ENCODE assay signal across 29 mouse cellular contexts in genomic region chr14:41146922-41147321, GRCm38 (mm10). TPM values are rescaled to one million over a fixed set of nuclear protein-coding genes. Genes with fewer than 3 reads are reported as not detected.
A peak's percentile ranks its signal among the peaks of the same experiment; 100 is the strongest.
DNase-seq lines count a peak whose midpoint lies in the region; ATAC-seq and TF ChIP-seq lines count a peak whose summit lies in the region.
"Had no signal": no experiment of that assay in that cellular context is flagged by ENCODE, and none has a peak within 500 bp of the region (broad histone marks: within the 10 kb centered on the region; RNA-seq: fewer than 3 reads in every experiment).

No protein-coding gene starts in this region.

- no peaks in the 10 kb centered on the region for H3K27me3 ChIP-seq in lung, postnatal 0 days (replicated peaks; ENCODE audit: insufficient read depth, low read length)
- no peaks in the 10 kb centered on the region for H3K27me3 ChIP-seq in intestine, embryonic 16.5 days (replicated peaks; ENCODE audit: control insufficient read depth, insufficient read depth, low read length)
- H3K27me3 ChIP-seq: forebrain, embryonic 13.5 days; heart, embryonic 13.5 days; hindbrain, embryonic 12.5 days; hindbrain, embryonic 15.5 days had no signal

- no peaks in the 10 kb centered on the region; the same call in 1 of the 2 replicates for H3K4me1 ChIP-seq in lung, postnatal 0 days (ENCODE audit: insufficient read depth, low read depth, low read length)
- no peaks in the 10 kb centered on the region for H3K4me1 ChIP-seq in intestine, embryonic 16.5 days (ENCODE audit: control insufficient read depth, insufficient read depth, low read length)
- H3K4me1 ChIP-seq: forebrain, embryonic 10.5 days; forebrain, embryonic 13.5 days; heart, embryonic 10.5 days; hindbrain, embryonic 12.5 days; hindbrain, embryonic 15.5 days had no signal

- no peak for TF ChIP-seq CTCF in lung, postnatal 0 days (IDR thresholded peaks at IDR 0.05)

- H3K9me3 ChIP-seq in lung, postnatal 0 days (ENCODE audit: low read length) = no peaks in the 10 kb centered on the region
- H3K9me3 ChIP-seq in intestine, embryonic 16.5 days (ENCODE audit: control insufficient read depth, low read length) = no peaks in the 10 kb centered on the region
- H3K9me3 ChIP-seq: forebrain, embryonic 10.5 days; forebrain, embryonic 13.5 days; heart, embryonic 10.5 days; heart, embryonic 13.5 days; hindbrain, embryonic 12.5 days; hindbrain, embryonic 15.5 days had no signal

- peak; percentile 66 to 80 for DNase-seq in lung, adult 18-20 months
- no peak for DNase-seq in lung, postnatal 14 days
- DNase-seq in lung, postnatal 0 days (ENCODE audit: low spot score) = peak; percentile 32
- DNase-seq in lung, postnatal 36 days = peak; percentile 82
- DNase-seq in heart, postnatal 25 days (ENCODE audit: low spot score) = no peak
- DNase-seq: adrenal gland, adult 8-10 months; adrenal gland, postnatal 36 days; cerebellum, adult 18-20 months; cerebellum, adult 9-10 months; gastrocnemius, postnatal 10 days; gastrocnemius, postnatal 36 days; heart, adult 2 months; heart, postnatal 14 days had no signal

- H3K27ac ChIP-seq in lung, postnatal 0 days (ENCODE audit: low read length) = peak overlapping the region; percentile 69
- H3K27ac ChIP-seq in intestine, embryonic 16.5 days (ENCODE audit: low read length) = no peak overlapping the region
- H3K27ac ChIP-seq: forebrain, embryonic 10.5 days; forebrain, embryonic 13.5 days; heart, adult 2 months; heart, embryonic 10.5 days; heart, embryonic 13.5 days; hindbrain, embryonic 12.5 days; hindbrain, embryonic 15.5 days had no signal

- peak; percentile 77 for TF ChIP-seq EP300 in lung, postnatal 0 days (IDR thresholded peaks at IDR 0.05)

- intact Hi-C loops in heart, postnatal 25 days (cut with DNase I) = no loop called here

- H3K36me3 ChIP-seq in lung, postnatal 0 days (ENCODE audit: insufficient read depth, low read length) = no peaks in the 10 kb centered on the region
- no peaks in the 10 kb centered on the region for H3K36me3 ChIP-seq in intestine, embryonic 16.5 days (ENCODE audit: control insufficient read depth, insufficient read depth, low read length)
- H3K36me3 ChIP-seq: forebrain, embryonic 10.5 days; heart, embryonic 10.5 days; heart, embryonic 13.5 days; hindbrain, embryonic 12.5 days; hindbrain, embryonic 15.5 days had no signal

- WGBS in lung, postnatal 0 days = 28% methylated on average over 3 of the region's 3 CpGs
- WGBS in intestine, embryonic 16.5 days = 80% methylated on average over 3 of the region's 3 CpGs

- H3K4me3 ChIP-seq in lung, postnatal 0 days (ENCODE audit: low read depth, low read length) = no peak overlapping the region
- no peak overlapping the region for H3K4me3 ChIP-seq in intestine, embryonic 16.5 days (ENCODE audit: low read length)
- H3K4me3 ChIP-seq: forebrain, embryonic 10.5 days; forebrain, embryonic 13.5 days; heart, adult 2 months; heart, embryonic 10.5 days; heart, embryonic 13.5 days; hindbrain, embryonic 12.5 days; hindbrain, embryonic 15.5 days had no signal

- H3K4me2 ChIP-seq in lung, postnatal 0 days (replicated peaks; ENCODE audit: low read depth, low read length) = no peak overlapping the region
- H3K4me2 ChIP-seq in intestine, embryonic 16.5 days (ENCODE audit: low read depth, low read length) = no peak overlapping the region
- H3K4me2 ChIP-seq: forebrain, embryonic 13.5 days; heart, embryonic 13.5 days; hindbrain, embryonic 12.5 days; hindbrain, embryonic 15.5 days had no signal

- peak; percentile 71 for ATAC-seq in lung, postnatal 0 days
- no peak for ATAC-seq in intestine, embryonic 16.5 days
- ATAC-seq: activated CD4-positive, CD25-positive, alpha-beta regulatory T cell, adult 4 months; forebrain, embryonic 13.5 days; forebrain, embryonic 16.5 days had no signal

- H3K9ac ChIP-seq in lung, postnatal 0 days (replicated peaks; ENCODE audit: low read depth) = no peak overlapping the region
- H3K9ac ChIP-seq in intestine, embryonic 16.5 days (ENCODE audit: low read depth, low read length) = no peak overlapping the region
- H3K9ac ChIP-seq: forebrain, embryonic 13.5 days; heart, embryonic 13.5 days; hindbrain, embryonic 12.5 days; hindbrain, embryonic 15.5 days had no signal

RNA-seq across cellular contexts. Expression of gene Mbl1, which starts 4.3 kb away (rescaled TPM):
- polyA plus RNA-seq in lung, postnatal 0 days (2015; fragmentation: Nextera tagmentation; extraction: Ambion mirVana) = 0.76 and 1.3 TPM in 2 replicates
- total RNA-seq in heart, postnatal 25 days (2021) = not detected
- 0.21 and 0.98 TPM in 2 replicates for polyA plus RNA-seq in intestine, embryonic 16.5 days (2015; fragmentation: Nextera tagmentation; extraction: Ambion mirVana)
- total RNA-seq: adrenal gland, adult 8-10 months; ES-E14; gastrocnemius, adult 18-20 months; gastrocnemius, postnatal 36 days; granulocyte monocyte progenitor cell, adult 5-6 weeks; heart, adult 2 months; heart, postnatal 14 days; hematopoietic stem cell, adult 5-6 weeks had no signal
- polyA plus RNA-seq: activated CD4-positive, CD25-positive, alpha-beta regulatory T cell, adult 4 months; embryonic facial prominence, embryonic 11.5 days; embryonic facial prominence, embryonic 14.5 days; forebrain, embryonic 10.5 days; forebrain, embryonic 13.5 days; forebrain, embryonic 16.5 days; heart, adult 2 months; heart, embryonic 13.5 days; heart, embryonic 16.5 days; hindbrain, embryonic 12.5 days; hindbrain, embryonic 15.5 days had no signal

RNA-seq across cellular contexts. Expression of gene Sftpa1, which starts 15.3 kb away (rescaled TPM):
- polyA plus RNA-seq in lung, postnatal 0 days (2015; fragmentation: Nextera tagmentation; extraction: Ambion mirVana) = 4,795 and 4,929 TPM in 2 replicates
- total RNA-seq in heart, postnatal 25 days (2021) = under 1 TPM in 1 of 2 experiments, not detected in 1; 0.64 TPM
- not detected in 2 replicates for polyA plus RNA-seq in intestine, embryonic 16.5 days (2015; fragmentation: Nextera tagmentation; extraction: Ambion mirVana)
- total RNA-seq: ES-E14; gastrocnemius, adult 18-20 months; gastrocnemius, postnatal 10 days; gastrocnemius, postnatal 36 days; granulocyte monocyte progenitor cell, adult 5-6 weeks; heart, adult 2 months; hematopoietic stem cell, adult 5-6 weeks had no signal
- polyA plus RNA-seq: activated CD4-positive, CD25-positive, alpha-beta regulatory T cell, adult 4 months; embryonic facial prominence, embryonic 11.5 days; embryonic facial prominence, embryonic 14.5 days; forebrain, embryonic 10.5 days; forebrain, embryonic 13.5 days; forebrain, embryonic 16.5 days; hindbrain, embryonic 12.5 days; hindbrain, embryonic 15.5 days had no signal

RNA-seq across cellular contexts. Expression of gene Sftpd, which starts 38.0 kb away (rescaled TPM):
- 1,484 and 1,674 TPM in 2 replicates for polyA plus RNA-seq in lung, postnatal 0 days (2015; fragmentation: Nextera tagmentation; extraction: Ambion mirVana)
- not detected for total RNA-seq in heart, postnatal 25 days (2021)
- 0.10 and 0.17 TPM in 2 replicates for polyA plus RNA-seq in intestine, embryonic 16.5 days (2015; fragmentation: Nextera tagmentation; extraction: Ambion mirVana)
- total RNA-seq: adrenal gland, adult 8-10 months; adrenal gland, postnatal 36 days; gastrocnemius, adult 18-20 months; gastrocnemius, postnatal 10 days; gastrocnemius, postnatal 36 days; granulocyte monocyte progenitor cell, adult 5-6 weeks; heart, adult 2 months; hematopoietic stem cell, adult 5-6 weeks had no signal
- polyA plus RNA-seq: activated CD4-positive, CD25-positive, alpha-beta regulatory T cell, adult 4 months; embryonic facial prominence, embryonic 11.5 days; forebrain, embryonic 10.5 days; forebrain, embryonic 13.5 days; forebrain, embryonic 16.5 days; heart, embryonic 10.5 days; heart, embryonic 13.5 days; hindbrain, embryonic 12.5 days; hindbrain, embryonic 15.5 days had no signal

RNA-seq across cellular contexts. Expression of gene Mat1a, which starts 42.1 kb away (rescaled TPM):
- 2.5 and 3.1 TPM in 2 replicates for polyA plus RNA-seq in lung, postnatal 0 days (2015; fragmentation: Nextera tagmentation; extraction: Ambion mirVana)
- not detected for total RNA-seq in heart, postnatal 25 days (2021)
- polyA plus RNA-seq in intestine, embryonic 16.5 days (2015; fragmentation: Nextera tagmentation; extraction: Ambion mirVana) = 2.7 and 4.0 TPM in 2 replicates
- total RNA-seq: granulocyte monocyte progenitor cell, adult 5-6 weeks; heart, adult 2 months; hematopoietic stem cell, adult 5-6 weeks had no signal
- polyA plus RNA-seq: activated CD4-positive, CD25-positive, alpha-beta regulatory T cell, adult 4 months; embryonic facial prominence, embryonic 11.5 days; forebrain, embryonic 10.5 days; forebrain, embryonic 13.5 days; forebrain, embryonic 16.5 days; hindbrain, embryonic 12.5 days; hindbrain, embryonic 15.5 days had no signal

Comparison
In these comparisons a context has a peak if more than half of its experiments do, and no peak if none do; other contexts are left out.
1. DNase-seq: peak in lung, adult 18-20 months (2 of 2), lung, postnatal 0 days (single experiment) and lung, postnatal 36 days (single experiment); none in lung, postnatal 14 days (single experiment) and heart, postnatal 25 days (single experiment).
2. RNA of gene Sftpa1, which starts 15.3 kb away (polyA plus RNA-seq): 4,795 to 4,929 TPM in lung, postnatal 0 days; not detected in intestine, embryonic 16.5 days; every median in the first group is over 1,000 times any median in the second.
3. RNA of gene Sftpd, which starts 38.0 kb away (polyA plus RNA-seq): 1,484 to 1,674 TPM in lung, postnatal 0 days; 0.10 to 0.17 TPM in intestine, embryonic 16.5 days; every median in the first group is over 1,000 times any median in the second.